Mouse (Mus musculus): ENCODE data around the gene Plk5. TPM values are rescaled to one million over a fixed set of nuclear protein-coding genes. Genes with fewer than 3 reads are reported as not detected.

Plk5 gene
- polyA plus RNA-seq, 1 experiment = 11.1 TPM

DNA sequence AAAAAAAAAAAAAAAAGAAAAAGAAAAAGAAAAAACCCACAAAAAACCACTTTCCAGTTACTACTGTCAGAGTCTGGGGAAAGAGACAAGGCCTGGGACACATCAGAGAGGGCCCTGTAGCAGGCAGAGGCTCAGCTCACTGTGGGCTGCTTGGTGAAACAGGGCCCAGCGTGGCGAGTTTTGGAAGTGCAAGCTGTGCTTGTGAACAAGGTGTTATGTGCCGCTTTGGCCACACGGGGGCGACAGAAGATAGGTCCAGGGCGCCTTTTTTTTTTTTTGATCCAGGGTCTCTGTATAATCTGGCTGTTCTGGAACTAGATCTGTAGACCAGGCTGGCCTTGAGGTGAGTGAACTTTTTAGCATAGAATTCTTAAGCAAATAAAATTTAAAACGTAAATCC, 19.9 kb downstream of the Plk5 start:
- no peaks in the 10 kb centered on the region for H3K9me3 ChIP-seq (replicated peaks; ENCODE audit: control insufficient read depth, insufficient read depth, low read length, poor library complexity, severe bottlenecking)
- no peak overlapping the region for H3K27ac ChIP-seq (ENCODE audit: insufficient read depth, low read length)
- H3K9ac ChIP-seq (ENCODE audit: low read depth, poor library complexity, severe bottlenecking) = no peak overlapping the region
- H3K4me3 ChIP-seq (ENCODE audit: low read depth, low read length) = no peak overlapping the region
- peaks cover 4% of the 10 kb centered on the region for H3K4me1 ChIP-seq (ENCODE audit: control insufficient read depth, insufficient read depth, low read length)
- no peaks in the 10 kb centered on the region for H3K36me3 ChIP-seq (ENCODE audit: control insufficient read depth, insufficient read depth, low read length, poor library complexity, severe bottlenecking)
- no peaks in the 10 kb centered on the region for H3K27me3 ChIP-seq (ENCODE audit: control insufficient read depth, insufficient read depth, low read length, poor library complexity, severe bottlenecking)
- TF ChIP-seq POLR2A (IDR thresholded peaks at IDR 0.05; ENCODE audit: insufficient read depth, low read length) = no peak
- peak; percentile 83 for TF ChIP-seq CTCF (IDR thresholded peaks at IDR 0.05; ENCODE audit: low read depth, low read length)

DNA sequence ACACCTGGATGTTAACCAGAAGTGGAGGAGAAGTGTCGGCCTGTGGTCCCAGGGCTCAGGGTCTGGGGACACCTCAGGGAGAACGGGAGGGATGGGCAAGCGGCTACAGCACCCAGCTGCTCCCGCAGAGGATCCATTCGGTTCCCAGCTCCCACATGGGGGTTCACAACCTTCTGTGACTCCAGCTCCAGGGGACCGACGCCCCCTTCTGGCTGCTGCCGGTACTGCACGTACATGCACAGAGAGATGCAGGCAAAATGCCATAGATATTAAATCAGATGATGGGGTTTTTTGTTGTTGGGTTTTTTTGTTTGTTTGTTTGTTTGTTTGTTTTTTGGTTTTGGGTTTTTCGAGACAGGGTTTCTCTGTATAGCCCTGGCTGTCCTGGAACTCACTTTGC, 21.5 kb downstream of the Plk5 start:
- no peaks in the 10 kb centered on the region for H3K4me1 ChIP-seq (ENCODE audit: control insufficient read depth, insufficient read depth, low read length)
- no peak overlapping the region for H3K27ac ChIP-seq (ENCODE audit: insufficient read depth, low read length)
- H3K9ac ChIP-seq (ENCODE audit: low read depth, poor library complexity, severe bottlenecking) = no peak overlapping the region
- no peak overlapping the region for H3K4me3 ChIP-seq (ENCODE audit: low read depth, low read length)
- no peaks in the 10 kb centered on the region for H3K9me3 ChIP-seq (replicated peaks; ENCODE audit: control insufficient read depth, insufficient read depth, low read length, poor library complexity, severe bottlenecking)
- TF ChIP-seq EP300 (IDR thresholded peaks at IDR 0.05; ENCODE audit: insufficient read depth, low read depth, low read length) (no peak), CTCF (IDR thresholded peaks at IDR 0.05; ENCODE audit: low read depth, low read length) (peak; percentile 85)
- H3K27me3 ChIP-seq (ENCODE audit: control insufficient read depth, insufficient read depth, low read length, poor library complexity, severe bottlenecking) = no peaks in the 10 kb centered on the region
- H3K36me3 ChIP-seq (ENCODE audit: control insufficient read depth, insufficient read depth, low read length, poor library complexity, severe bottlenecking) = no peaks in the 10 kb centered on the region

DNA sequence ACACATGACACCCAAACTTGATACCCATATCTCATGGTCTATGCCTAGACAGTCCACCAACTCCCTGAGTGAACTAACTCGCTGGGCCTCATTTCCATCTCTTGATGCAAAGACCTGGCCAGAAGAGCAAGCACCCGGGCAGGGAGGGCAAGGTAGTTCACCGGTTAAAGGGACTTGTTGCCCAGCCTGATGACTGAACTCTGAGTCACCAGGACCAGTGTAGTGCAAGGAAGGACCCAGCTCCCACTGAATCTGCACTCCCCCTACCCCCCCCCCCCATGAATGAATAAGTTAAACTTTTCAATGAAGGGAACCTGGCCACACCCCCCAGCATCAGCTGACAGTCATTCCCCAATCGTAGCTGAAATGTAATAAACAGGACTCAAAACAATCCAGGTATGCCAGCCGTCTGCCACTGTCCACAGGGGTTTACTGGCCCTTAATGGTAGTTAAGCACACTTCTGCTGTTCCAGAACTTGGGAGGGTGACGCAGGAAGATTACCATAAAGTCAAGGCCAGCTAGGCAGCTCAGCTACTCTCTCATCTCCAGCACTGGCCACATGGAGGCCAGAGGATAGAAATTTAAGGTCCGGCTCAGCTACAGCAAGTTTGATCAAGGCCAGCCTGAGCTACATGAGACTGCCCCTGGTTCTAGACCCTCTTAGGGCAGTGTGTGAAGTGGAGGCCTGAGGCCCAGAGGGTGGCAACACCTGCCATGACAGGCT, 26.5 kb downstream of the Plk5 start:
- no peak for TF ChIP-seq CTCF (IDR thresholded peaks at IDR 0.05; ENCODE audit: low read depth, low read length)
- no peak for TF ChIP-seq POLR2A (IDR thresholded peaks at IDR 0.05; ENCODE audit: insufficient read depth, low read length)
- TF ChIP-seq EP300 (IDR thresholded peaks at IDR 0.05; ENCODE audit: insufficient read depth, low read depth, low read length) = no peak
- Histone ChIP-seq H3K27me3 (ENCODE audit: control insufficient read depth, insufficient read depth, low read length, poor library complexity, severe bottlenecking) (no peaks in the 10 kb centered on the region), H3K9me3 (replicated peaks; ENCODE audit: control insufficient read depth, insufficient read depth, low read length, poor library complexity, severe bottlenecking) (no peaks in the 10 kb centered on the region), H3K9ac (ENCODE audit: low read depth, poor library complexity, severe bottlenecking) (no peak overlapping the region), H3K27ac (ENCODE audit: insufficient read depth, low read length) (no peak overlapping the region), H3K36me3 (ENCODE audit: control insufficient read depth, insufficient read depth, low read length, poor library complexity, severe bottlenecking) (no peaks in the 10 kb centered on the region), H3K4me3 (ENCODE audit: low read depth, low read length) (peak overlapping the region; percentile 22), H3K4me1 (ENCODE audit: control insufficient read depth, insufficient read depth, low read length) (peaks cover 5% of the 10 kb centered on the region)

DNA sequence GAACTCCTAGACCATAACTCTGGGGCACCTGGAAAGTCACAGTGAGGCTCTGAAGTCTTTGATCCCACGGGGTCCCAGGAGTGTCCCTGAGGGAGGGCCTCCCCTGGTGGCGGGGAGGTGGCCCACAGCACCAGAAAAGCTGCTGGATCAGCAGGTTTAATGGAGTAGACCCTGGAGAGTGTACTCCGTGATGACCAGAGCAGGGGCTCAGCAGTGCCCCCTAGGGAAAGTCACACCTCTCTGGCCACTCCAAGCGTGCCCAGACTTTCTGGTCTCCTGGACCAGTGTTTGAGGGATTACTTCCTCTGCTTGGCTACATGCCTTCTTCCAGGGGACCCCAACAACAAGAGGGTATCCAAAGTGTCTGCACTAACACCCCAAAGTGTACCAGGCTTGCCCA, 27.2 kb downstream of the Plk5 start:
- no peak overlapping the region for H3K4me3 ChIP-seq (ENCODE audit: low read depth, low read length)
- H3K36me3 ChIP-seq (ENCODE audit: control insufficient read depth, insufficient read depth, low read length, poor library complexity, severe bottlenecking) = no peaks in the 10 kb centered on the region
- H3K27ac ChIP-seq (ENCODE audit: insufficient read depth, low read length) = no peak overlapping the region
- H3K9me3 ChIP-seq (replicated peaks; ENCODE audit: control insufficient read depth, insufficient read depth, low read length, poor library complexity, severe bottlenecking) = no peaks in the 10 kb centered on the region
- no peaks in the 10 kb centered on the region for H3K27me3 ChIP-seq (ENCODE audit: control insufficient read depth, insufficient read depth, low read length, poor library complexity, severe bottlenecking)
- peaks cover 5% of the 10 kb centered on the region for H3K4me1 ChIP-seq (ENCODE audit: control insufficient read depth, insufficient read depth, low read length)
- TF ChIP-seq EP300 (IDR thresholded peaks at IDR 0.05; ENCODE audit: insufficient read depth, low read depth, low read length) (no peak), CTCF (IDR thresholded peaks at IDR 0.05; ENCODE audit: low read depth, low read length) (peak; percentile 50), POLR2A (IDR thresholded peaks at IDR 0.05; ENCODE audit: insufficient read depth, low read length) (no peak)
- no peak overlapping the region for H3K9ac ChIP-seq (ENCODE audit: low read depth, poor library complexity, severe bottlenecking)

DNA sequence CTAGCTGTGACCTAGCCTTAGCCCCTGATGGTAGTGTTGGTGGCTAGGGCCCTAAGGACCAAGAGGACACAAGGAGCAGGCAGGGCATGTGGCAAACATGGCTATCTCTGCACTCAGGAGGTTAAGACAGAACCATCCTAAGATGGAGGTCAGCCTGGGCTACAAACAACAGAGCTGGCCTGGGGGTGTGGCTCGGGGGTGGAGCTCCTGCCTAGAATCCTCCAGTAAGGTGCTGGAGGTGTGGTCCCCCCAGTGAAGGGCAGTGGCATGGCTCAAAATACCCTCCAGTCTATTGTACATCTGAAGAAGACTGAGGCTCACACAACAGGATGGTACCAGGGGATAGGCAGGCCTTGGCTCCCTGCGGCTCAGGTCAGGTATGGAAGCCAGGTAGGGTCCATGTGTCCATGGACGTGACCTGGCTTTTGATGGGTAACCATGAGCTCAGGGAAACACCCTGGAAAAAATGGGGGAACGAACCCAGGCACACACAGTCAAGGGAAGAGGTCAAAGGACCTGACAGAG, 27.9 kb downstream of the Plk5 start:
- no peaks in the 10 kb centered on the region for H3K9me3 ChIP-seq (replicated peaks; ENCODE audit: control insufficient read depth, insufficient read depth, low read length, poor library complexity, severe bottlenecking)
- no peak overlapping the region for H3K27ac ChIP-seq (ENCODE audit: insufficient read depth, low read length)
- H3K4me1 ChIP-seq (ENCODE audit: control insufficient read depth, insufficient read depth, low read length) = peaks cover 8% of the 10 kb centered on the region
- no peak overlapping the region for H3K4me3 ChIP-seq (ENCODE audit: low read depth, low read length)
- H3K27me3 ChIP-seq (ENCODE audit: control insufficient read depth, insufficient read depth, low read length, poor library complexity, severe bottlenecking) = no peaks in the 10 kb centered on the region
- no peaks in the 10 kb centered on the region for H3K36me3 ChIP-seq (ENCODE audit: control insufficient read depth, insufficient read depth, low read length, poor library complexity, severe bottlenecking)
- no peak for TF ChIP-seq POLR2A (IDR thresholded peaks at IDR 0.05; ENCODE audit: insufficient read depth, low read length)
- no peak for TF ChIP-seq EP300 (IDR thresholded peaks at IDR 0.05; ENCODE audit: insufficient read depth, low read depth, low read length)
- no peak for TF ChIP-seq CTCF (IDR thresholded peaks at IDR 0.05; ENCODE audit: low read depth, low read length)
- no peak overlapping the region for H3K9ac ChIP-seq (ENCODE audit: low read depth, poor library complexity, severe bottlenecking)

DNA sequence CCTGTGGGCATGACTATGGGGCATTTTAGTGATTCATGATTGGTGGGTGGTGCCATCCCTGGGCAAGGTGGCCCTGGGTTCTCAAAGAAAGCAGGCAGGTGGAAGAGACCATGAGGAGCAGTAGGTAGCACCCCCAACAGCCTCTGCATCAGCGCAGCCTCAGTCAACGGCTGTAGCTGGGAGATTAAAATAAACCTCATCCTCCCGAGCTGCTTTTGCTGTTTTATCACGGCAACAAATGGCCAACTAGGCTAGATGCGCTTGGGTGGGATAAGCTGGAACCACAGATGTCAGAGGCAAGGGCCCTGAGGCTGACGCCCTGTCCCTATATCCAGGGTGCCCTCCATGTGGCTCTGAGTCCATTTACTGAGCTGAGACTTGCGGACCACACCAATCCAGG, 28.4 kb downstream of the Plk5 start:
- peaks cover 8% of the 10 kb centered on the region for H3K4me1 ChIP-seq (ENCODE audit: control insufficient read depth, insufficient read depth, low read length)
- H3K27ac ChIP-seq (ENCODE audit: insufficient read depth, low read length) = no peak overlapping the region
- no peaks in the 10 kb centered on the region for H3K9me3 ChIP-seq (replicated peaks; ENCODE audit: control insufficient read depth, insufficient read depth, low read length, poor library complexity, severe bottlenecking)
- no peak overlapping the region for H3K9ac ChIP-seq (ENCODE audit: low read depth, poor library complexity, severe bottlenecking)
- H3K36me3 ChIP-seq (ENCODE audit: control insufficient read depth, insufficient read depth, low read length, poor library complexity, severe bottlenecking) = no peaks in the 10 kb centered on the region
- no peaks in the 10 kb centered on the region for H3K27me3 ChIP-seq (ENCODE audit: control insufficient read depth, insufficient read depth, low read length, poor library complexity, severe bottlenecking)
- TF ChIP-seq POLR2A (IDR thresholded peaks at IDR 0.05; ENCODE audit: insufficient read depth, low read length) = no peak
- TF ChIP-seq CTCF (IDR thresholded peaks at IDR 0.05; ENCODE audit: low read depth, low read length) = no peak
- TF ChIP-seq EP300 (IDR thresholded peaks at IDR 0.05; ENCODE audit: insufficient read depth, low read depth, low read length) = no peak
- H3K4me3 ChIP-seq (ENCODE audit: low read depth, low read length) = no peak overlapping the region

Data from ES-Bruce4 (cell line).